Mouse (Mus musculus) CH12.LX (cell line): ENCODE data around the gene Cnih4. TPM values are rescaled to one million over a fixed set of nuclear protein-coding genes. Genes with fewer than 3 reads are reported as not detected.
A peak's percentile ranks its signal among the peaks of the same experiment; 100 is the strongest.

ENCODE experiments used
- DNase-seq: peaks from one replicate; pipeline ENCODE4 v3.0.0-alpha.2; 2013; ENCODE audit errors: extremely low read depth
- H3K27ac ChIP-seq: 2 replicates; pipeline ENCODE4 v1.5.1; 2012; ENCODE audit warnings: low read depth, mild to moderate bottlenecking, control low read depth, moderate library complexity; ENCODE audit not compliant: insufficient read depth
- H3K27me3 ChIP-seq: replicated peaks from 2 replicates; pipeline ENCODE3; 2012; ENCODE audit warnings: inconsistent platforms
- H3K36me3 ChIP-seq, 2 experiments: replicated peaks in 1 of 2; 2 replicates each; pipeline versions ENCODE3 to v1.6.1; 2012; ENCODE audit warnings: inconsistent platforms in 1 of 2, low read length in 1 of 2, mild to moderate bottlenecking in 1 of 2, mixed read lengths in 1 of 2, moderate library complexity in 1 of 2; ENCODE audit not compliant: control insufficient read depth in 1 of 2, insufficient read depth in 1 of 2
- H3K4me1 ChIP-seq, 2 experiments: 2 replicates each; pipeline ENCODE4 v1.6.1; 2012; ENCODE audit warnings: inconsistent platforms in 1 of 2, moderate library complexity in 1 of 2; ENCODE audit not compliant: insufficient read depth in 2 of 2, control insufficient read depth in 1 of 2
- H3K4me2 ChIP-seq: 2 replicates; pipeline ENCODE4 v1.6.1; 2012; ENCODE audit warnings: low read depth, mild to moderate bottlenecking, control low read depth; ENCODE audit not compliant: poor library complexity, insufficient read depth, severe bottlenecking
- H3K4me3 ChIP-seq, 3 experiments: fragments of 150-350 bp in 1 of 3; sonication (generic) in 1 of 3; replicated peaks in 1 of 3; 2 replicates each; pipeline versions ENCODE3 to v1.5.1; 2011 to 2012; ENCODE audit warnings: low read depth in 2 of 3, low read length in 2 of 3, mild to moderate bottlenecking in 2 of 3, moderate library complexity in 2 of 3, control low read depth in 1 of 3, improper control_type of control experiment in 1 of 3, inconsistent platforms in 1 of 3, mixed read lengths in 1 of 3; ENCODE audit not compliant: poor library complexity in 1 of 3
- H3K79me2 ChIP-seq: replicated peaks from 2 replicates; pipeline ENCODE4 v1.6.1; 2012; ENCODE audit warnings: mild to moderate bottlenecking, moderate library complexity; ENCODE audit not compliant: control insufficient read depth, poor library complexity, insufficient read depth, severe bottlenecking; ENCODE audit errors: extremely low read depth
- H3K9ac ChIP-seq: 2 replicates; pipeline ENCODE4 v1.6.1; 2012; ENCODE audit warnings: low read depth, mild to moderate bottlenecking, control low read depth, moderate library complexity; ENCODE audit not compliant: insufficient read depth
- H3K9me3 ChIP-seq: replicated peaks from 2 replicates; pipeline ENCODE3; 2012; ENCODE audit warnings: low read length, inconsistent platforms, mixed read lengths
- BHLHE40 ChIP-seq: IDR thresholded peaks from 2 replicates; pipeline ENCODE4 v1.6.1; 2011; ENCODE audit warnings: mild to moderate bottlenecking, low read depth, low read length, improper control_type of control experiment
- CHD1 ChIP-seq: IDR thresholded peaks from 2 replicates; pipeline ENCODE4 v1.6.1; 2012; ENCODE audit warnings: low read depth, low read length, improper control_type of control experiment, inconsistent platforms
- EP300 ChIP-seq: IDR thresholded peaks from 2 replicates; pipeline ENCODE4 v1.6.1; 2011; ENCODE audit warnings: low read length, improper control_type of control experiment
- IRF4 ChIP-seq: IDR thresholded peaks from 2 replicates; pipeline ENCODE4 v1.6.1; 2014; ENCODE audit warnings: low read depth, mild to moderate bottlenecking, inconsistent platforms, low read length, improper control_type of control experiment
- JUND ChIP-seq: conservative IDR thresholded peaks from 2 replicates; pipeline ENCODE4 v1.6.1; 2011; ENCODE audit warnings: low read depth, low read length, improper control_type of control experiment
- KAT2A ChIP-seq: IDR thresholded peaks from 2 replicates; pipeline ENCODE4 v1.6.1; 2012; ENCODE audit warnings: low read length, improper control_type of control experiment, inconsistent platforms; ENCODE audit not compliant: insufficient replicate concordance
- MAFK ChIP-seq: IDR thresholded peaks from 2 replicates; pipeline ENCODE4 v1.6.1; 2011; ENCODE audit warnings: low read length, improper control_type of control experiment; ENCODE audit not compliant: insufficient replicate concordance
- MAX ChIP-seq: IDR thresholded peaks from 2 replicates; pipeline ENCODE4 v1.6.1; 2011; ENCODE audit warnings: low read length, improper control_type of control experiment
- MXI1 ChIP-seq: IDR thresholded peaks from 2 replicates; pipeline ENCODE4 v1.6.1; 2011; ENCODE audit warnings: mild to moderate bottlenecking, low read depth, low read length, improper control_type of control experiment
- MYC ChIP-seq: IDR thresholded peaks from 2 replicates; pipeline ENCODE4 v1.6.1; 2011; ENCODE audit warnings: low read depth, mild to moderate bottlenecking, improper control_type of control experiment, low read length
- NELFE ChIP-seq: IDR thresholded peaks from 2 replicates; pipeline ENCODE4 v1.6.1; 2011; ENCODE audit warnings: low read depth, low read length, improper control_type of control experiment
- NRF1 ChIP-seq: IDR thresholded peaks from 2 replicates; pipeline ENCODE4 v1.6.1; 2014; ENCODE audit warnings: low read depth, mild to moderate bottlenecking, inconsistent platforms, low read length, improper control_type of control experiment, moderate library complexity
- POLR2AphosphoS2 ChIP-seq: IDR thresholded peaks from 2 replicates; pipeline ENCODE4 v1.6.1; 2011; ENCODE audit warnings: low read depth, low read length, improper control_type of control experiment
- ZMIZ1 ChIP-seq: IDR thresholded peaks from 2 replicates; pipeline ENCODE4 v1.6.1; 2012; ENCODE audit warnings: low read depth, mild to moderate bottlenecking, inconsistent platforms, low read length, improper control_type of control experiment
- dilution Hi-C: fragments of 300-500 bp; cut with MboI; formaldehyde crosslinking; loops from 2 replicates; pipeline ENCODE4 v1.14.3; 2020; ENCODE audit warnings: low sequenced_read_pairs; ENCODE audit not compliant: extremely low pct_unique_long_range_greater_than_20kb, extremely low pct_ligation_motif_present
- in situ Hi-C: fragments of 300-500 bp; cut with MboI; formaldehyde crosslinking; loops from 3 replicates; pipeline ENCODE4 v1.14.3; 2019; ENCODE audit warnings: low sequenced_read_pairs, low pct_ligation_motif_present, low pct_unique_long_range_greater_than_20kb, mixed read lengths
- polyA plus RNA-seq: library from polyadenylated mRNA; unstranded; fragments of >175 nt; gene quantifications from 2 replicates; pipeline ENCODE4 v1.2.1, GENCODE M21; 2012; ENCODE audit warnings: low read depth; ENCODE audit not compliant: insufficient read length
- total RNA-seq, 2 experiments: library from RNA; depleted of rRNA; stranded (reverse); fragments of 300-350 nt in 1 of 2; fragments of >200 nt in 1 of 2; gene quantifications; 2 replicates each; pipeline ENCODE4 v1.2.3; 2012 to 2014

Gene Cnih4
- total and polyA plus RNA-seq, 3 experiments: 24.2 to 54.1 (median 39.1) TPM

DNA sequence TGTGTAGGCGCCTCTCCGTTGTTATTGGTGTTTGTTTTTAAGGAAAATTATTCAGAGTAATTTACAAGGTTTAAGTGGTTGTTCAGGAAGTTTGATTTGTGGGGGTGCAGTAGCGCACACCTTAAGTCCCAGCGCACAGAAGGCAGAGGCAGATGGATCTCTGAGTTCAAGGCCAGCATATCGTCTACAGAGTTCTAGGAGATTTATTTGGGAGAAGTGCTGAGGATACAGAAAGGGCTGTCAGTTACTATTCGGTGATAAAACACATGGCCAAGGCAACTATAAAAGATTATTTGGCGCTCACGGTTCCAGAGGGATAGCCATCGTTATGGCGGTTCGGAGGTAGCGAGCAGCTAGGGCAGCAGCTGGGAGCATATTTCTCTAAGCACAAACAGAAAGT lies 473 bp downstream of the Cnih4 start:
- dilution Hi-C loops: no loop called here
- in situ Hi-C loops: no loop called here
- DNase-seq: no peak

DNA sequence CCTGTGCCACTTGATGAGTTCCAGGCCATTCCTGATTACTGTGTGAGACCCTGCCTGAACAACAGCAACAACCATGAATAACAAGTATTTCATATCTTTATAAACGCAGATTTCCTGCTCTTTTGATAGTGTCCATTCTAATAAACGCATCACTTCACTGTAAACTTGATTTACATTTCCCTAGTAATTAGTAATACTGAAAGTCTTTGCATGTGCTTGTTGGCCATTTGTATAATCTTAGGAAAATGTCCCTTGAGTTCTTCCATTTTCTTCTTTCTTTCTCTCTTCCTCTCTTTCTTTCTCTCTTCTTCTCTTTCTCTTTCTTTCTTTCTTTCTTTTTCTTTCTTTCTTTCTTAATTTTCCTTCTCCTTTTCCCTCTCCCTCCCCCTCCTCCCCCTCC lies 1.7 kb downstream of the Cnih4 start:
- Histone ChIP-seq H3K27ac (no peak overlapping the region), H3K79me2 (peaks cover 39% of the 10 kb centered on the region), H3K27me3 (no peaks in the 10 kb centered on the region), H3K36me3 (peaks cover 3 to 12% of the 10 kb centered on the region in 2 experiments), H3K4me3 (peak overlapping the region in 1 of 3 experiments; percentile 99), H3K9me3 (no peaks in the 10 kb centered on the region), H3K4me1 (peaks cover 9 to 62% of the 10 kb centered on the region in 2 experiments), H3K4me2 (peak overlapping the region; percentile 95), H3K9ac (peak overlapping the region; percentile 51; the same call in 1 of the 2 replicates)
- in situ Hi-C loops (no loop called here), dilution Hi-C loops (no loop called here)
- DNase-seq: no peak
- TF ChIP-seq MYC (peak; percentile 65; the same call in 1 of the 2 replicates), MAFK (no peak), IRF4 (peak; percentile 73), ZMIZ1 (no peak), NELFE (no peak), EP300 (peak; percentile 28; the same call in 1 of the 2 replicates), JUND (peak; percentile 63; the same call in 1 of the 2 replicates), BHLHE40 (peak; percentile 68), CHD1 (no peak), POLR2AphosphoS2 (no peak)

More for the DNA sequence above, 473 bp downstream of the Cnih4 start:
- H3K9me3 ChIP-seq: no peaks in the 10 kb centered on the region
- H3K27ac ChIP-seq: no peak overlapping the region; the same call in 1 of the 2 replicates
- H3K4me1 ChIP-seq: peaks cover 12 to 65% of the 10 kb centered on the region in 2 experiments
- peak overlapping the region; percentile 65; the same call in 1 of the 2 replicates for H3K4me2 ChIP-seq
- peak overlapping the region; percentile 80 for H3K9ac ChIP-seq
- H3K36me3 ChIP-seq: peaks cover 11 to 19% of the 10 kb centered on the region in 2 experiments
- no peaks in the 10 kb centered on the region for H3K27me3 ChIP-seq
- TF ChIP-seq NRF1: no peak
- peak; percentile 7; the same call in 1 of the 2 replicates for TF ChIP-seq MXI1
- H3K79me2 ChIP-seq: peaks cover 50% of the 10 kb centered on the region
- peak overlapping the region; percentile 81 to 99 (median 86) for H3K4me3 ChIP-seq

DNA sequence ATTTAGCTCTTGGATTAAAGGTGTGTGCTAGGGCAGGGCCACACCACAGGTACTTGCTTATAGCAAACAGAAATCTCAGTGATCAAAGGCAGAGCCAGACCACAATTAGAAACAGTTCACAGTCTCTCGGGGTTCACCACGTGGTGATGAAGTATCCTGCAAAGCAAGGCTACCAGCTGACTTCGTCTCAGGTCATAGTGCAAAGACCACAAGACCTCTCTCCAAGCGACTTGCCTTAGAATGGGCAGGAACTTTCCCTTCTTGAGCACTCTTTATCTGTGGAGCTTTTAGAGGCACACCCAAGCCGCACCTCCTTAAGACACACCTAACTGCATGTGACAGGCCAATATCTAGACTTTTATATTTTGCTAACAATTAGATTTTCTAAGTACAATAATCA lies 4.0 kb downstream of the Cnih4 start:
- dilution Hi-C loops (no loop called here), in situ Hi-C loops (no loop called here)
- Histone ChIP-seq H3K4me2 (peak overlapping the region; percentile 12; the same call in 1 of the 2 replicates), H3K36me3 (peaks cover 0 to 3% of the 10 kb centered on the region in 2 experiments), H3K27ac (peak overlapping the region; percentile 34; the same call in 1 of the 2 replicates), H3K9ac (peak overlapping the region; percentile 50), H3K27me3 (no peaks in the 10 kb centered on the region), H3K4me1 (peaks cover 7 to 55% of the 10 kb centered on the region in 2 experiments), H3K9me3 (no peaks in the 10 kb centered on the region), H3K79me2 (peaks cover 20% of the 10 kb centered on the region), H3K4me3 (no peak overlapping the region)
- peak; percentile 58 for TF ChIP-seq MYC
- TF ChIP-seq KAT2A: no peak
- TF ChIP-seq MAX: peak; percentile 74
- no peak for DNase-seq
